Mouse (Mus musculus) embryonic facial prominence, embryonic 15.5 days (tissue): ENCODE data around the gene Fam189a2. TPM values are rescaled to one million over a fixed set of nuclear protein-coding genes. Genes with fewer than 3 reads are reported as not detected.

Experiments used
- ATAC-seq: fragments of 200-750 bp; cut with Nextera tagmentation; 2 replicates; pipeline ENCODE4 v1.8.0; 2017; ENCODE audit warnings: low read depth, moderate TSS enrichment; ENCODE audit not compliant: insufficient number of reproducible peaks, low FRiP score, low TSS enrichment
- H3K27ac ChIP-seq: fragments of 300-500 bp; sonication (generic); replicated peaks from 2 replicates; pipeline ENCODE4 v1.5.1; 2015; ENCODE audit warnings: mild to moderate bottlenecking, inconsistent platforms
- H3K27me3 ChIP-seq: fragments of 300-500 bp; sonication (generic); 2 replicates; pipeline ENCODE4 v1.6.1; 2015; ENCODE audit warnings: inconsistent platforms
- H3K36me3 ChIP-seq: fragments of 300-500 bp; sonication (generic); 2 replicates; pipeline ENCODE4 v1.6.1; 2015; ENCODE audit warnings: mild to moderate bottlenecking, inconsistent platforms
- H3K4me1 ChIP-seq: fragments of 300-500 bp; sonication (generic); 2 replicates; pipeline ENCODE4 v1.6.1; 2015; ENCODE audit warnings: inconsistent platforms
- H3K4me2 ChIP-seq: fragments of 300-500 bp; sonication (generic); replicated peaks from 2 replicates; pipeline ENCODE4 v1.6.1; 2015; ENCODE audit warnings: mild to moderate bottlenecking, inconsistent platforms
- H3K4me3 ChIP-seq: fragments of 300-500 bp; sonication (generic); replicated peaks from 2 replicates; pipeline ENCODE4 v1.5.1; 2015; ENCODE audit warnings: mild to moderate bottlenecking, inconsistent platforms
- H3K9ac ChIP-seq: fragments of 300-500 bp; sonication (generic); 2 replicates; pipeline ENCODE4 v1.6.1; 2015; ENCODE audit warnings: inconsistent platforms
- H3K9me3 ChIP-seq: fragments of 300-500 bp; sonication (generic); replicated peaks from 2 replicates; pipeline ENCODE4 v1.6.1; 2016; ENCODE audit warnings: inconsistent platforms
- WGBS: fragments of 180-500 bp; shearing (Covaris S2); methylation state at CpG from one replicate; pipeline ENCODE4 v1.1.7; 2015; 5-methylcytosine and 5-hydroxymethylcytosine counted together
- polyA plus RNA-seq: library from polyadenylated mRNA; unstranded; fragments of >200 nt; fragmentation: Nextera tagmentation; extraction: Ambion mirVana; gene quantifications from 2 replicates; pipeline ENCODE4 v1.2.1, GENCODE M21; 2015

Fam189a2 gene
- polyA plus RNA-seq, 1 experiment from 2014 or later, result 0.52 TPM

- Histone ChIP-seq H3K4me2 (no peak overlapping the region), H3K9me3 (no peaks in the 10 kb centered on the region), H3K27ac (no peak overlapping the region), H3K36me3 (no peaks in the 10 kb centered on the region), H3K4me1 (no peaks in the 10 kb centered on the region), H3K9ac (no peak overlapping the region), H3K4me3 (no peak overlapping the region), H3K27me3 (no peaks in the 10 kb centered on the region)
- WGBS, result 82% methylated on average over 9 of the region's 9 CpGs
- no peak for ATAC-seq
Measured at GRCm38 (mm10) chr19:23924791-23925190, 106.0 kb downstream of the Fam189a2 start.

DNA sequence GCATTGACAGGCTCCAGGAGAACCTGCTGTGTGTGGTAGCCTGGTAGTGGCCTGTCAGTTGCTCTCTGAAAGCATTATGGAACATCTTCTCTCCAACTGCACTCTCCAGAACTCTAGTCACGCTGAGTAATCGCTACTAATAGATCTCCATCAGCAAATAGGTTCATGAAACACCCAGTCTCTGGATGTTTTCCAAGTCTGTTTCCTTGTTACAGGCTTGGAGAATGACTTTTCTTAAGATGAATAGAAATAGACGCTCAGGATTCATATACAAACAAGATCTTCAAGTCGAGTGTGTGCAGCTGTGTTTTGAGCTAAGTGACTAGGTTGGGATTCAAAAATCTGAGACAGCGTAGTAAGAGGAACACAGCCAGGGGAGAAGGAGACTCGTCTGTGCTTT is 106.8 kb downstream of the Fam189a2 start:
- Histone ChIP-seq H3K27me3 (no peaks in the 10 kb centered on the region), H3K4me2 (no peak overlapping the region), H3K4me3 (no peak overlapping the region), H3K9ac (no peak overlapping the region), H3K36me3 (no peaks in the 10 kb centered on the region), H3K4me1 (0 out of 2 replicates have a peak, but pooled peaks cover 3% of the 10 kb centered on the region), H3K9me3 (no peaks in the 10 kb centered on the region), H3K27ac (no peak overlapping the region)
- ATAC-seq, result no peak
- 73% methylated on average over 6 of the region's 6 CpGs for WGBS

Other genes with a start within 250 kb of the Fam189a2 start
- 18.3 and 19.2 TPM in 2 replicates for gene Tjp2, start 194.0 kb upstream of the Fam189a2 start, polyA plus RNA-seq
- 37.5 and 39.9 TPM in 2 replicates for gene Fxn, start 249.6 kb upstream of the Fam189a2 start, polyA plus RNA-seq